Mouse (Mus musculus): Measurements from ENCODE around the gene Lrrk1. TPM values are rescaled to one million over a fixed set of nuclear protein-coding genes. Genes with fewer than 3 reads are reported as not detected.

The Lrrk1 gene
- total and polyA plus RNA-seq, 3 experiments = 5.0 to 16.9 (median 13.6) TPM

GRCm38 (mm10) chr7:66258997-66259396 lies 129.2 kb downstream of the Lrrk1 start:
- no peaks in the 10 kb centered on the region for H3K27me3 ChIP-seq (replicated peaks)
- H3K4me2 ChIP-seq (ENCODE audit: insufficient read depth, low read depth, poor library complexity, severe bottlenecking) = no peak overlapping the region
- H3K4me1 ChIP-seq (ENCODE audit: control insufficient read depth in 1 of 2, insufficient read depth in 2 of 2) = 0 out of 4 replicates have a peak, but pooled peaks cover 0 to 2% of the 10 kb centered on the region in 2 experiments
- H3K9me3 ChIP-seq (replicated peaks; ENCODE audit: low read length) = no peaks in the 10 kb centered on the region
- H3K27ac ChIP-seq (ENCODE audit: insufficient read depth, low read depth) = no peak overlapping the region
- peaks cover 30 to 62% of the 10 kb centered on the region in 2 experiments for H3K36me3 ChIP-seq (replicated peaks in 1 of 2; ENCODE audit: control insufficient read depth in 1 of 2, insufficient read depth in 1 of 2, low read length in 1 of 2)
- dilution Hi-C loops (cut with MboI; ENCODE audit: extremely low pct_ligation_motif_present, extremely low pct_unique_long_range_greater_than_20kb, low sequenced_read_pairs) = no loop called here
- H3K4me3 ChIP-seq (replicated peaks in 1 of 3; ENCODE audit: low read depth in 2 of 3, low read length in 2 of 3, poor library complexity in 1 of 3) = no peak overlapping the region
- no peak overlapping the region for H3K9ac ChIP-seq (ENCODE audit: insufficient read depth, low read depth)
- no peak for TF ChIP-seq KAT2A (IDR thresholded peaks at IDR 0.05; ENCODE audit: insufficient replicate concordance, low read length)
- H3K79me2 ChIP-seq (replicated peaks; ENCODE audit: control insufficient read depth, extremely low read depth, insufficient read depth, poor library complexity, severe bottlenecking) = no peaks in the 10 kb centered on the region
- DNase-seq (ENCODE audit: extremely low read depth) = no peak
- in situ Hi-C loops (cut with MboI; ENCODE audit: low pct_ligation_motif_present, low pct_unique_long_range_greater_than_20kb, low sequenced_read_pairs) = no loop called here

- TF ChIP-seq POLR2A (IDR thresholded peaks at IDR 0.05; ENCODE audit: low read depth, low read length) (no peak), HCFC1 (IDR thresholded peaks at IDR 0.05; ENCODE audit: low read depth, low read length) (no peak), ZC3H11A (IDR thresholded peaks at IDR 0.05; ENCODE audit: low read depth, low read length) (no peak), SMC3 (IDR thresholded peaks at IDR 0.05; ENCODE audit: low read depth, low read length) (no peak), USF1 (IDR thresholded peaks at IDR 0.05; ENCODE audit: low read depth, low read length) (no peak), PAX5 (IDR thresholded peaks at IDR 0.05; ENCODE audit: low read length) (no peak), ETS1 (conservative IDR thresholded peaks at IDR 0.05; ENCODE audit: low read depth, low read length) (no peak), KAT2A (IDR thresholded peaks at IDR 0.05; ENCODE audit: insufficient replicate concordance, low read length) (no peak), TCF12 (IDR thresholded peaks at IDR 0.05; ENCODE audit: low read depth, low read length) (no peak), EP300 (IDR thresholded peaks at IDR 0.05; ENCODE audit: low read length) (no peak), RAD21 (IDR thresholded peaks at IDR 0.05; ENCODE audit: low read depth, low read length) (no peak), CTCF (conservative IDR thresholded peaks at IDR 0.05 in 1 of 2, IDR thresholded peaks at IDR 0.05 in 1 of 2; ENCODE audit: low read depth in 2 of 2, low read length in 2 of 2) (no peak), CHD1 (IDR thresholded peaks at IDR 0.05; ENCODE audit: low read depth, low read length) (no peak)
- Histone ChIP-seq H3K9me3 (replicated peaks; ENCODE audit: low read length) (no peaks in the 10 kb centered on the region), H3K4me1 (ENCODE audit: control insufficient read depth in 1 of 2, insufficient read depth in 2 of 2) (0 out of 4 replicates have a peak, but pooled peaks cover 0 to 3% of the 10 kb centered on the region in 2 experiments), H3K36me3 (replicated peaks in 1 of 2; ENCODE audit: control insufficient read depth in 1 of 2, insufficient read depth in 1 of 2, low read length in 1 of 2) (peaks cover 16 to 45% of the 10 kb centered on the region in 2 experiments), H3K4me2 (ENCODE audit: insufficient read depth, low read depth, poor library complexity, severe bottlenecking) (no peak overlapping the region), H3K4me3 (replicated peaks in 1 of 3; ENCODE audit: low read depth in 2 of 3, low read length in 2 of 3, poor library complexity in 1 of 3) (no peak overlapping the region), H3K79me2 (replicated peaks; ENCODE audit: control insufficient read depth, extremely low read depth, insufficient read depth, poor library complexity, severe bottlenecking) (no peaks in the 10 kb centered on the region), H3K9ac (ENCODE audit: insufficient read depth, low read depth) (no peak overlapping the region), H3K27me3 (replicated peaks) (no peaks in the 10 kb centered on the region), H3K27ac (ENCODE audit: insufficient read depth, low read depth) (no peak overlapping the region)
- dilution Hi-C loops (cut with MboI; ENCODE audit: extremely low pct_ligation_motif_present, extremely low pct_unique_long_range_greater_than_20kb, low sequenced_read_pairs) (no loop called here), in situ Hi-C loops (cut with MboI; ENCODE audit: low pct_ligation_motif_present, low pct_unique_long_range_greater_than_20kb, low sequenced_read_pairs) (no loop called here)
- no peak for DNase-seq (ENCODE audit: extremely low read depth)
These were observed 130.9 kb downstream of the Lrrk1 start for GRCm38 (mm10) chr7:66257232-66257631.

- Histone ChIP-seq H3K9me3 (replicated peaks; ENCODE audit: low read length) (no peaks in the 10 kb centered on the region), H3K4me1 (ENCODE audit: control insufficient read depth in 1 of 2, insufficient read depth in 2 of 2) (0 out of 4 replicates have a peak, but pooled peaks cover 0 to 3% of the 10 kb centered on the region in 2 experiments), H3K4me2 (ENCODE audit: insufficient read depth, low read depth, poor library complexity, severe bottlenecking) (no peak overlapping the region), H3K27me3 (replicated peaks) (no peaks in the 10 kb centered on the region), H3K79me2 (replicated peaks; ENCODE audit: control insufficient read depth, extremely low read depth, insufficient read depth, poor library complexity, severe bottlenecking) (no peaks in the 10 kb centered on the region), H3K4me3 (replicated peaks in 1 of 3; ENCODE audit: low read depth in 2 of 3, low read length in 2 of 3, poor library complexity in 1 of 3) (no peak overlapping the region), H3K36me3 (replicated peaks in 1 of 2; ENCODE audit: control insufficient read depth in 1 of 2, insufficient read depth in 1 of 2, low read length in 1 of 2) (peaks cover 8 to 37% of the 10 kb centered on the region in 2 experiments), H3K27ac (ENCODE audit: insufficient read depth, low read depth) (no peak overlapping the region), H3K9ac (ENCODE audit: insufficient read depth, low read depth) (no peak overlapping the region)
- TF ChIP-seq USF2 (conservative IDR thresholded peaks at IDR 0.05; ENCODE audit: low read depth, low read length) = no peak
- TF ChIP-seq MEF2A (IDR thresholded peaks at IDR 0.05; ENCODE audit: borderline replicate concordance, low read depth, low read length) = no peak
- TF ChIP-seq JUN (IDR thresholded peaks at IDR 0.05; ENCODE audit: insufficient read depth, low read depth, low read length) = no peak
- no peak for TF ChIP-seq UBTF (IDR thresholded peaks at IDR 0.05; ENCODE audit: low read depth, low read length)
- TF ChIP-seq USF1 (IDR thresholded peaks at IDR 0.05; ENCODE audit: low read depth, low read length) = no peak
- no peak for TF ChIP-seq ELF1 (IDR thresholded peaks at IDR 0.05; ENCODE audit: low read depth, low read length)
- no peak for TF ChIP-seq POLR2AphosphoS2 (IDR thresholded peaks at IDR 0.05; ENCODE audit: low read depth, low read length)
- no peak for TF ChIP-seq IRF4 (IDR thresholded peaks at IDR 0.05; ENCODE audit: low read depth, low read length)
- TF ChIP-seq RCOR1 (conservative IDR thresholded peaks at IDR 0.05; ENCODE audit: low read depth, low read length) = no peak
- no peak for TF ChIP-seq EP300 (IDR thresholded peaks at IDR 0.05; ENCODE audit: low read length)
- no peak for TF ChIP-seq SMC3 (IDR thresholded peaks at IDR 0.05; ENCODE audit: low read depth, low read length)
- no peak for TF ChIP-seq KAT2A (IDR thresholded peaks at IDR 0.05; ENCODE audit: insufficient replicate concordance, low read length)
- TF ChIP-seq GABPA (IDR thresholded peaks at IDR 0.05; ENCODE audit: insufficient replicate concordance, low read depth, low read length) = no peak
- TF ChIP-seq ZNF384 (IDR thresholded peaks at IDR 0.05; ENCODE audit: low read depth, low read length) = no peak
- no peak for TF ChIP-seq ZMIZ1 (IDR thresholded peaks at IDR 0.05; ENCODE audit: low read depth, low read length)
- DNase-seq (ENCODE audit: extremely low read depth) = no peak
- in situ Hi-C loops (cut with MboI; ENCODE audit: low pct_ligation_motif_present, low pct_unique_long_range_greater_than_20kb, low sequenced_read_pairs) (no loop called here), dilution Hi-C loops (cut with MboI; ENCODE audit: extremely low pct_ligation_motif_present, extremely low pct_unique_long_range_greater_than_20kb, low sequenced_read_pairs) (no loop called here)
These were observed 131.7 kb downstream of the Lrrk1 start for GRCm38 (mm10) chr7:66256441-66256840.

All from CH12.LX (cell line).